Mouse (Mus musculus) heart, embryonic 15.5 days (tissue): ENCODE data around the gene Def8. TPM values are rescaled to one million over a fixed set of nuclear protein-coding genes. Genes with fewer than 3 reads are reported as not detected.
A peak's percentile ranks its signal among the peaks of the same experiment; 100 is the strongest.
"Not testable (repeated sequence)": the region's sequence is repeated elsewhere in the genome, so short reads cannot be mapped to it uniquely, and the experiment has no call there.

Source experiments
- ATAC-seq: fragments of 200-750 bp; cut with Nextera tagmentation; replicated peaks from 2 replicates; pipeline ENCODE4 v1.8.0; 2017; ENCODE audit warnings: low read depth, moderate TSS enrichment; ENCODE audit not compliant: insufficient number of reproducible peaks, insufficient read depth, low FRiP score
- H3K27ac ChIP-seq: fragments of 300-500 bp; sonication (generic); 2 replicates; pipeline ENCODE4 v1.5.1; 2015; ENCODE audit warnings: mild to moderate bottlenecking, inconsistent platforms
- H3K27me3 ChIP-seq: fragments of 300-500 bp; sonication (generic); 2 replicates; pipeline ENCODE4 v1.6.1; 2015; ENCODE audit warnings: inconsistent platforms
- H3K36me3 ChIP-seq: fragments of 300-500 bp; sonication (generic); 2 replicates; pipeline ENCODE4 v1.6.1; 2015; ENCODE audit warnings: mild to moderate bottlenecking, inconsistent platforms
- H3K4me1 ChIP-seq: fragments of 300-500 bp; sonication (generic); replicated peaks from 2 replicates; pipeline ENCODE4 v1.6.1; 2015; ENCODE audit warnings: inconsistent platforms
- H3K4me2 ChIP-seq: fragments of 300-500 bp; sonication (generic); 2 replicates; pipeline ENCODE4 v1.6.1; 2015; ENCODE audit warnings: inconsistent platforms, mild to moderate bottlenecking, moderate library complexity
- H3K4me3 ChIP-seq: fragments of 300-500 bp; sonication (generic); 2 replicates; pipeline ENCODE4 v1.5.1; 2015; ENCODE audit warnings: mild to moderate bottlenecking, inconsistent platforms
- H3K9ac ChIP-seq: fragments of 300-500 bp; sonication (generic); 2 replicates; pipeline ENCODE4 v1.6.1; 2015; ENCODE audit warnings: mild to moderate bottlenecking, inconsistent platforms
- H3K9me3 ChIP-seq: fragments of 300-500 bp; sonication (generic); replicated peaks from 2 replicates; pipeline ENCODE4 v1.6.1; 2016; ENCODE audit warnings: inconsistent platforms
- WGBS: fragments of 180-500 bp; shearing (Covaris S2); methylation state at CpG from one replicate; pipeline ENCODE4 v1.1.7; 2015; ENCODE audit warnings: mixed read lengths; 5-methylcytosine and 5-hydroxymethylcytosine counted together
- polyA plus RNA-seq: library from polyadenylated mRNA; unstranded; fragments of >200 nt; fragmentation: Nextera tagmentation; extraction: Ambion mirVana; gene quantifications from 2 replicates; pipeline ENCODE4 v1.2.1, GENCODE M21; 2015

The Def8 gene
- polyA plus RNA-seq, 1 experiment from 2014 or later, result 25.7 TPM

DNA sequence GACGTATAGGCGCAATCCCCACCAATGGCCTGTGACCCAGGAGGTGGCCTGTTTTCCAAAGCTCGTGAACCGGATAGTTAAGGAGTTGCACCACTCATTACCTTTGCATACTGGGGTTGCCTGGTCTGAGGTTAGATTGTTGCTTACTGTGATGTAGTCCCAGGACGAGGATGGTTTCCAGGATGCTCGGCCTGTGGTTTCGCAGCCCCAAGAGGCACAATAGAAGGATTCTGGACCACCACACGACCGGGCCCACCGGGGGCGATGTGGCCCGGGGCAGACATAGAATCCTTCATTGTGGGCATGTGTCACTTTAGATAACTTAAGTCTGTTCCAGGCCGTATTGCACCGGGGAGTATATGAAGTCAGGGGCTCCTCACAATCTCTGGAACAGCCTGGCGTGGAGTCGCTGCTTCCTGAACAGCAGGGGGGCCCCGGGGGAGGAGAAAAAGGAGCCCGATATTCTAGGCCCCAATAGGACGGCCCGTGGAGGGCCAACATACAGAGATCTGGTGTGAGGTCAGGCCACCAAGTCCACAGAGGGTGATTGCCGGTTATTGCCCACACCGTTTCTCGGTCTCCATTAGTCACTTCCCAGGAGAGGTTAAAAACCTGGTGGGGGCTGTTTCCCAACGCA, 4.4 kb downstream of the Def8 start:
- Histone ChIP-seq H3K4me2 (no peak overlapping the region), H3K9ac (no peak overlapping the region), H3K9me3 (peaks cover 25% of the 10 kb centered on the region), H3K36me3 (no peaks in the 10 kb centered on the region), H3K27ac (no peak overlapping the region), H3K4me1 (no peaks in the 10 kb centered on the region), H3K27me3 (no peaks in the 10 kb centered on the region; the same call in 1 of the 2 replicates), H3K4me3 (no peak overlapping the region)
- 94% methylated on average over 24 of the region's 24 CpGs for WGBS
- no peak for ATAC-seq

DNA sequence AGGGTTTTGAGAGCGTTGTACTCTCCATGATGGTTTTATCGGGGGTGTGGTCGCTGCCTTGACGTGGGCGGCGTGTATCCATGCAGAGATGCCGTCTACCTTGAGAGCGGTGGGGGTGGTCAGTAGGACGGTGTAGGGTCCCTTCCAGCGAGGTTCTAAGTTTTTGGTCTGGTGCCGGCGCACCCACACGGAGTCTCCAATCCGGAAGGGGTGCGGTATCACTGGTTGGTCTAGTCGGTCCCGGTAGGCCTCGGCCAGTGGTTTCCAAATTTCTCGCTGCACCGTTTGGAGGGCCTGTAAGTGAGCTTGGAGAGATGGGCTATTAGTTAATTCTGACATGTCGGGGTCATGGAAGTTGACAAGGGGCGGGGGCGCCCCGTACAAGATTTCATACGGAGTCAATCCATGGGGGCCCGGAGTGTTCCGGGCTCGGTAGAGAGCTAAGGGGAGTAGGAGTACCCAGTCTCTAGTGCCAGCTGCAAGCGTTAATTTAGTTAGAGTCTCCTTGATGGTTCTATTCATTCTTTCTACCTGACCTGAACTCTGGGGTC, 5.1 kb downstream of the Def8 start:
- 94% methylated on average over 29 of the region's 29 CpGs for WGBS
- H3K4me2 ChIP-seq, result no peak overlapping the region

DNA sequence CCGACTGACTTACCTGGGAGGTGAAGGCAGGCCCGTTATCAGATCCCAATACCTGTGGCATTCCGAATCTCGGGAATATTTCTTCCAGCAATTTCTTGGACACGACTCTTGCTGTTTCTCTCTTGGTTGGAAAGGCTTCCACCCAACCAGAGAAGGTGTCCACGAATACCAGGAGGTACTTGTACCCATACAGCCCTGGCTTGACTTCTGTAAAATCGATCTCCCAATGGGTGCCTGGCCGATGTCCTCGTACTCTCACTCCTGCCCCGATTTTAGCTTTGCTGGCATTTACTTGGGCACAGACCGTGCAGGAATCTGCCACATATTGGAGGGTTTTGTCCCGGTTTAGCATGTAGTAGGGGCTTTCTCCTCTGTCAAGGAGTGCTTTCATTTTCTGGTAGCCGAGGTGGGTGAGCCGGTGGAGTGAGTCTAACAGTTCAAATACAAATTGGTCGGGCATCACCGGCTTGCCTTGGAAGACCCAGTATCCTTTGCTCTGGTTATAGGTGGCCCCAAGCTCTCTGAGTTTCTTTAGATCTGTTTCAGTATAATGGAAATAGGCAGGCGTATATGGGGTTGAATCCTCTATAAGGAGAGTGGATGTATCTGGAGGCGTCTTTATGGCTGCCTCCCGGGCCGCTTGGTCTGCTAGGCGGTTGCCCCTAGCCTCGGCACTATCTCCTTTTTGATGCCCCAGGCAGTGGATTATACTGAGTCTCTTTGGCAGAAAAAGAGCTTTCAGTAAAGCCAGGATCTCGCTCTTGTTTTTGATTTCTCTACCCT, 5.8 kb downstream of the Def8 start:
- WGBS, result 89% methylated on average over 23 of the region's 23 CpGs
- no peaks in the 10 kb centered on the region for H3K36me3 ChIP-seq
- H3K9me3 ChIP-seq, result peaks cover 25% of the 10 kb centered on the region
- H3K4me1 ChIP-seq, result no peaks in the 10 kb centered on the region
- no peak overlapping the region for H3K4me3 ChIP-seq
- no peak overlapping the region for H3K9ac ChIP-seq
- no peak for ATAC-seq
- H3K27me3 ChIP-seq, result no peaks in the 10 kb centered on the region
- H3K27ac ChIP-seq, result no peak overlapping the region
- no peak overlapping the region for H3K4me2 ChIP-seq

More for the DNA sequence above, 5.1 kb downstream of the Def8 start:
- Histone ChIP-seq H3K9ac (no peak overlapping the region), H3K27me3 (no peaks in the 10 kb centered on the region; the same call in 1 of the 2 replicates), H3K9me3 (peaks cover 25% of the 10 kb centered on the region), H3K27ac (no peak overlapping the region), H3K36me3 (no peaks in the 10 kb centered on the region), H3K4me1 (no peaks in the 10 kb centered on the region), H3K4me3 (no peak overlapping the region)
- no peak for ATAC-seq

DNA sequence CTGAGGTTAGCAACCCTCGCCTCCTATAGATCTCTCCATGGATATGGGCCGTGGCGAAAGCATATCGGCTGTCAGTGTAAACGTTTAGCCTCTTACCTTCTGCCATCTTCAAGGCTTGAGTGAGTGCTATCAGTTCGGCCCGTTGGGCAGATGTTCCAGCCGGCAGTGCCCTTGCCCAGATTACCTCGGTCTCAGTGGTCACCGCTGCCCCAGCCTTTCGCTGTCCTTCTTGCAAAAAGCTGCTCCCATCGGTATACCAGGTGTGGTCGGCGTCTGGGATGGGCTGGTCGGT, 6.3 kb downstream of the Def8 start:
- H3K4me1 ChIP-seq, H3K27me3 ChIP-seq, H3K4me2 ChIP-seq, H3K9ac ChIP-seq, ATAC-seq, H3K4me3 ChIP-seq, H3K27ac ChIP-seq, H3K36me3 ChIP-seq: not testable (repeated sequence)
- peaks cover 25% of the 10 kb centered on the region for H3K9me3 ChIP-seq
- WGBS, result 94% methylated on average over 15 of the region's 15 CpGs

DNA sequence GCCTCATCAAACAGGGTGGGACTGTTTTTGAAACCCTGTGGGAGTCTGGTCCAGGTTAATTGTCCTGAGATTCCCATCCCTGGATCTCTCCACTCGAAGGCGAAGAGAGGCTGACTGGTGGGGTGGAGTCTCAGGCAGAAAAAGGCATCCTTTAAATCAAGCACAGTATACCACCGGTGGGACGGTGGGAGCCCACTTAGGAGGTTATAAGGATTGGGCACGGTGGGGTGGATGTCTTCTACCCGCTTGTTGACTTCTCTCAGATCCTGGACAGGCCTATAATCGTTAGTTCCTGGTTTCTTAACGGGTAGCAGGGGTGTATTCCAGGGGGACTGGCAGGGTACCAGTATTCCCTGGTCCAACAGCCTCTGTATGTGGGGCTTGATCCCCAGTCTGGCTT, 7.6 kb downstream of the Def8 start:
- H3K27me3 ChIP-seq, H3K36me3 ChIP-seq, H3K4me1 ChIP-seq, ATAC-seq, H3K9ac ChIP-seq, H3K4me2 ChIP-seq, H3K27ac ChIP-seq, H3K4me3 ChIP-seq: not testable (repeated sequence)
- WGBS, result 87% methylated on average over 8 of the region's 8 CpGs
- peaks cover 25% of the 10 kb centered on the region for H3K9me3 ChIP-seq

DNA sequence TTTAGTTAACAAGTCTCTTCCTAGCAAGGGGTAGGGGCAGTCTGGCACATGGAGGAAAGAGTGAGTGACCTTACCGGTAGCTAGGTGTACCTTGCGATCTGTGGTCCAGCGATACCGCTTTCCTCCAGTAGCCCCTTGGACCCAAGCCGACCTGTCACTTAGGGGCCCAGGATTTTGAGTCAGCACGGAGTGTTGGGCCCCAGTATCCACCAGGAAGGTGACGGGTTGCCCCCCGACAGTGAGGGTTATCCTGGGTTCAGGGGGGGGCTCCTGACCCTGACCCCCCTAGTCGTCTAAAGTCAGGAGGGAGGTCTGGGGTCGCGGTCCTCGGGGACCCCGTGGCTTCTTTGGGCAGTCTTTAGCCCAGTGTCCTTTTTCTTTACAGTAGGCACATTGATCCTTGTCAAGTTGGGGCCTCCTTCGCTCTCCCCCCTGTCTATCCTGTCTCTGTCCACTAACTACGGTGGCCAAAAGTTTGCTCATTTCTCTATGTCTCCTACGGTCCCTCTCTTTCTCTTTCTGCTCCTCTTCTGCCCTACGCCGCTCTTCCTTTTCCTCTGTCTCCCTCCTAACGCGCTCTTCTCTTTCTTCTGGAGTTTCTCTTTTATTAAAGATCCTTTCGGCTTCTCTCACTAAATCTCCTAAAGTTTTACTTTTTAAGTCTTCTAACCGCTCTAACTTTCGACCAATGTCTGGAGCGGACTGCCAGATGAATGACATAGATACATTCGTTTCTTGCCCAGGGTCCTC, 8.5 kb downstream of the Def8 start:
- no peak overlapping the region for H3K4me3 ChIP-seq
- no peaks in the 10 kb centered on the region for H3K36me3 ChIP-seq
- WGBS, result 93% methylated on average over 25 of the region's 25 CpGs
- no peak for ATAC-seq
- H3K9ac ChIP-seq, result no peak overlapping the region
- H3K27ac ChIP-seq, result no peak overlapping the region
- H3K9me3 ChIP-seq, result peaks cover 25% of the 10 kb centered on the region
- no peak overlapping the region for H3K4me2 ChIP-seq
- H3K4me1 ChIP-seq, result no peaks in the 10 kb centered on the region
- no peaks in the 10 kb centered on the region for H3K27me3 ChIP-seq

DNA sequence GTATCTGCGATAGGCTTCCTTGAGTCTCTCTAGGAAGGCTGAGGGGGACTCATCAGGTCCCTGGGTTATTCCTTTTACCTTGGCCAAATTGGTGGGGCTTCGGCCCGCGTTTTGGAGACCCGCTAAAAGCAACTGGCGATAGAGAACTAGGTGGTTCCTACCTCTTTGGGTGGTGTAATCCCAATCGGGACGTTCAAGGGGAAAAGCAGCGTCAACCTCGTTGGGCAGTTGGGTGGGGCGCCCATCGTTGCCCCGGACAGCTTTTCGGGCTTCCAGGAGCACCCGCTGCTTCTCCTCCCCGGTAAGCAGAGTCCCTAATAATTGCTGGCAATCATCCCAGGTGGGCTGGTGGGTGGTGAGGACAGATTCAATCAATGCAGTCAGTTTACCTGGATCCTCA, 9.1 kb downstream of the Def8 start:
- Histone ChIP-seq H3K27ac (no peak overlapping the region), H3K4me3 (no peak overlapping the region), H3K36me3 (no peaks in the 10 kb centered on the region), H3K9ac (no peak overlapping the region), H3K9me3 (peaks cover 19% of the 10 kb centered on the region), H3K27me3 (no peaks in the 10 kb centered on the region), H3K4me2 (no peak overlapping the region), H3K4me1 (no peaks in the 10 kb centered on the region)
- no peak for ATAC-seq
- WGBS, result 92% methylated on average over 16 of the region's 16 CpGs

DNA sequence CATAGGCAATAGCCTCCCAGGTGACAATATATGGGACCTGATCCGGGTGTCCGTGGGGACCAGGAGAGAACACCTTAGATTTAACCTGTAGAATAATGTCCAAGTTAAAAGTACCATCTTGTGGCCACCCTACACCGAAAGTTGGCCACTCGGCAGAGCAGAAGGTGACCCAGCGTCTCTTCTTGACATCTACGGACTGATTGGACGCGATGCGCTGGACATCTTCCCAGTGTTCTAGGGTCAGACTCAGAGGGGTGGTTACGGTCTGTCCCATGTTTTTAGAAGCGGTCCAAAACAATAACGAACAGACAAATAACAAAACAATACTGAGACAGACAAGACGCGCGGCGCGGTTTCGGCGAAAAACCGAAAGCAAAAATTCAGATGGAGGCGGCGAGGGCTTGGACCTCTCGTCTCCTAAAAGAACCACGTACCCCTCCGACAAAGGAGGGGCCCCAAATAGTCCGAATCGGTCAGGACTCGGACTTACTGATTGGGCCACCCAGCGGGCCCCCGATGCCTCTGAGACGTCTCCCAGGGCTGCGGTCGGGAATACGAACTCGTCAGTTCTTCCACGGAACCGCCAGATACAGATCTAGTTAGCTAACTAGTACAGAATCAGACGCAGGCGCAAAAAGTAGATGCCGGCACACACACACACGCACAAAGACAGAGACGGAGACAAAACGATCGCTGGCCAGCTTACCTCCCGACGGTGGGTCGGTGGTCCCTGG, 10.1 kb downstream of the Def8 start:
- WGBS, result 96% methylated on average over 47 of the region's 47 CpGs
- not testable (repeated sequence) for H3K36me3 ChIP-seq, H3K4me3 ChIP-seq, ATAC-seq, H3K9me3 ChIP-seq, H3K9ac ChIP-seq, H3K4me1 ChIP-seq, H3K4me2 ChIP-seq, H3K27me3 ChIP-seq, H3K27ac ChIP-seq

DNA sequence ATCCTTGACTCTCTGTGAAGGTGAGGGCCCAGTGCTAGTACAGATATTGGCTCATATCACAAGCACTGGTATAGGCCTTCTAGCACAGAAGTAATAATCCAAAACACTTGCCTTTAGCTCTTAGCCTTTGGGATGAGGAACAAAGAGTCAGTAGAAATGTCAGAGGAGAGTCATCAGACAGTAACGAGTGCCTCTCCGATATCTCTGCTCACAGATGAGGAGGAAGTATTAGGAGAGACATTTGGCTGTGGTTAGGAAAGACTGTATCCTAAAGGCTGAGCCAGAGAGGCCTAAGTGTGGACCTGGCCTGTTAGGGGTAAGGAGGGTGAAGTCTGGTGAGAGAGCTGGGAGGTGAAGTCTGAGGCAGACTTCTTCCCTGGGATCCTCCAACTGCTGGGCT, 18.5 kb downstream of the Def8 start:
- peaks cover 24% of the 10 kb centered on the region for H3K4me1 ChIP-seq
- no peak overlapping the region for H3K27ac ChIP-seq
- H3K9ac ChIP-seq, result no peak overlapping the region
- no peak for ATAC-seq
- no peaks in the 10 kb centered on the region for H3K9me3 ChIP-seq
- no peak overlapping the region for H3K4me2 ChIP-seq
- no peak overlapping the region for H3K4me3 ChIP-seq
- 75% methylated on average over 2 of the region's 2 CpGs for WGBS
- H3K27me3 ChIP-seq, result no peaks in the 10 kb centered on the region
- no peaks in the 10 kb centered on the region for H3K36me3 ChIP-seq

DNA sequence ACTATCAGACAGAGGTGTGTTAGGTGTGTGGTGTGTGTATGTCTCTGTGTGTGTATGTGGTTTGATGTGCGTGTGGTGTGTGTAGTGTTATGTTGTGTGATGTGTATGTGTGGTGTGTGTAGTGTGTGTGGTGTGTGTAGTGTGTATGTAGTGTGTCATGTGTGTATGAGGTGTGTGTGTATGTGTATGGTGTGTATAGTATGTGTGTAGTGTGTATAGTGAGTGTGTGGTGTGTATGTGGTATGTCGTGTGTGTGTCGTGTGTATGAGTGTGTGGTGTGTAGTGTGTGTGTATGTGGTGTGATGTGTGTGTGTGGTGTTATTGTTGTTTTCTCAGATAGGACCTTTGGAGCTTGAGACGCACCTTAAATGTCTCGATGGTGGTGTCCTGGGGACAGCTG, 19.0 kb downstream of the Def8 start:
- Histone ChIP-seq H3K27ac (no peak overlapping the region), H3K36me3 (no peaks in the 10 kb centered on the region), H3K27me3 (no peaks in the 10 kb centered on the region), H3K4me3 (peak overlapping the region; percentile 80; the same call in 1 of the 2 replicates), H3K9ac (peak overlapping the region; percentile 85; the same call in 1 of the 2 replicates), H3K9me3 (no peaks in the 10 kb centered on the region), H3K4me2 (peak overlapping the region; percentile 70; the same call in 1 of the 2 replicates), H3K4me1 (peaks cover 30% of the 10 kb centered on the region)
- ATAC-seq, result no peak
- WGBS, result 85% methylated on average over 5 of the region's 5 CpGs
